Mouse (Mus musculus) adipocyte (in vitro differentiated cells): Measurements from ENCODE around the gene Tenm3.

Experiments used
- DNase-seq: peaks from one replicate; pipeline ENCODE4 v3.0.0-alpha.2; 2016; ENCODE audit warnings: low spot score

The Tenm3 gene

DNA sequence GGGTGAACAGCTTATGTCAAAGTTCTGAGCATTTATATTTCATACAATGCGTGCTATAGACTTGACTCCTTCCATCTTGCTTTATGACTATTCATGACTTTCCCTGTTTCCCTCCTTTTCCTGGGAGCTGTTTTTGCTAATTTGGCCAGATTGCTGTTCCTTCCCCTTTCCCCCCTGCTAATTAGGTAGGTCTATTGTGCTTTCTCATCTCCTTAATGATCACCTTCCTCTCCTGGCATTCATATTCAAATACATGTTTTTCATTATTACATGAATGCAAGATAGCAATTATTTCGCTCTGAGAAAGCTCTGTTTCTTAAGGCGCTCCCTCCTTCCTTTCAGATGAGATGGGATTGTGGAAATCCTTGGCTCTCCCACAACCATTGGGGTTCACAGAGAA, 178.6 kb downstream of the Tenm3 start:
- no peak for DNase-seq

DNA sequence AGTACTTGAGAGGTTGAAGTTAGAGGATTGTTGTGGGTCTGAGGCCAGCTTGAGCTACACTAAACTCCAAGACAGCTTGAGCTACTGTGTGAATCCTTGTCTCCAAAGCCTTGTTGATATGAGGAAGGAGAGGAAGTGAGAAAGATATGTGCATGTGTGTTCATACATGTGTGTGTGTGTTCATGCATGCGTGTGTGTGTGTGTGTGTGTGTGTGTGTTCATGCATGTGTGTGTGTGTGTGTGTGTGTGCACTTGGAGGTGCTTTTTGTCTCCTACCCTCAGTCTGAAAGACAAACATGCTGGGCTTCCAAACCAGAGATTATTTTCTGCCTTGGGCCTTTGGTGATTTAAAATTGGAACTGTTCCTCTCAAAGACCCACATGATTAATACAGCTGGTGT, 184.5 kb downstream of the Tenm3 start:
- DNase-seq: no peak

DNA sequence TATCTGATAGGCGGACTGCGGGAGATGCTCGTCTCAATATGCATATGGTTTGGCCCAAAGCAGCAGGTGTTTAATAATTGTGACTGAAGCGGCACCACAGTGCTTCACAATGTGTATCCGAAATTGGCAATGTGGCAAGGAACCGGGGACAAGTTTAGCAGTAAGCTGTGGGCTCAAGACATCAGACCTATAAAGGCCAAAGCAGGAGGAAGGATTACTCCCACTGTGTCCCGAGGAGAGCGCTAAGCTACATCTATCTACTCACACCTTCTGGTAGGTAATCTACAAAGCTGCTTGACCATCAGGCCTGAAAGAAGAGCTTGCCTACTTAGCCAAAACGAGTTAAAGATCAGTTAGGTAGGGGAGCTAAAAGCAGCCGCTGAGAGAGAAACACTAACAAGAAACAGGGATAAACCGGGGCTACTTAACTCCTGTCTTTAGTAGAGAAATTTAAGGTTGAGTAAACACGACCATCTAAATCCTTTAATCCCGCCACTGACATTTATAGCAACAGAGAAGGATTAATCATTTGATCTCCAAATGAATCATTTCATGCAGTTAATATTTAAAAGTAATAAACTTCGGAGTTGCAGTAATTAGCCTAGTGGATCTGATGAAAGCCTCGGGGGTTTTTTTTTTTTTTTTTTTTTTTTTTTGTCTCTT, 188.2 kb downstream of the Tenm3 start:
- DNase-seq: no peak

GRCm38 (mm10) chr8:48649845-48650244, 193.9 kb downstream of the Tenm3 start:
- no peak for DNase-seq

GRCm38 (mm10) chr8:48649415-48649814, 194.3 kb downstream of the Tenm3 start:
- no peak for DNase-seq

DNA sequence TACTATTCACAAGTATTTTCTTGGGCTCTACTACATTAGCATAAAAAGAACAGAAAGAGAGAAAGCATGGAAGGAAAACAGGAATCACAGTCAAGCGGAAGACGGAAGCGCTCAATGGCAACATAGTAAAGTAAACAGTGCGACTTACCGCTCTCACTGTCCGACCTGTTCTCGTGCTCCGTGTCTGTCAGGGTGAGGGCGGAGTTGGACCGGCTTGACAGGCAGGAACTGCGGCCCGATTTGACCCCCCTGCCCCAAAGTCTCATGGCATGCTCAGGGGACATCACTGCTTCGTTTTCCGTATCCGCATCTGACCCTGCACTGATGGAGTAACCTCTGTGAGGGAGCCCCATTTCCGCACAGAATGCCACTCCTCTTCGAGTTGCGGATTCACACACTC, 197.6 kb downstream of the Tenm3 start:
- no peak for DNase-seq

DNA sequence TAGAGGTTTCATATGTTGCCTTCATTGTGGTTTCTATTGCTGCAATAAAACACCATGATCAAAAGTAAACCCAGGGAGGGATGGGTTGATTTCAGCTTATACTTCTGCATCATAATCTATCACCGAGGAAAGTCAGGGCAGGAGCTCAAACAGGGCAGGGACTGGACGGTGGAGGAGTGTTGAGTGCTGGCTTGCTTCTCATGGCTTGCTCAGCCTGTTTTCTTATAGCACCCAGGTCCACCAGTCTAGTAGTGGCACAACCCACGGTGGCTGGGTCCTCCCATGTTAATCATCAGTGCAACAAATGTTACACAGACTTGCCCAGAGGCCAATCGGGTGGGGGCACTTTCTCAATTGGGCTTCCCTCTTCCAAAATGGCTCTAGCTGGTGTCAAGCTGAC, 205.6 kb downstream of the Tenm3 start:
- no peak for DNase-seq

GRCm38 (mm10) chr8:48636979-48637378, 206.8 kb downstream of the Tenm3 start:
- no peak for DNase-seq

- no peak for DNase-seq
Measured at GRCm38 (mm10) chr8:48635815-48636214, 207.9 kb downstream of the Tenm3 start.

DNA sequence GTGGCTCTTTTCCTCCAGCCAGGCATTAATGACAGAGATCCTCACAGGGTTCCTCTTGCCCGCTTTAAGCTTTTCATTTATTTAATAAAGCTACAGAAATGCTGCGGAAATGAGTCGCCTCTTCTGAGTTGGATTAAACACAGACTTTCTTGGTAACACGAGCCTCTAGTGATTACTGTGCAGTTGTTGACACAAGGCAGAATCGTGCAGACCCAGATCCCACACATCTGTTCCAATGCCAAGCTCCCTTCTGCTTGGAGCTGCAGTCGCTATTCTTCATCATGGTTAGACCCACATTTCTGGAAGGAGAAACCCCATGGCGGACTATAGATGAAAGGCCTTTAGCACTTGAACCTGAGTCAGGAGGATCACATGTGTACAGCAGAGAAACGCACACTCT, 210.3 kb downstream of the Tenm3 start:
- no peak for DNase-seq

GRCm38 (mm10) chr8:48622517-48623153, 221.1 kb downstream of the Tenm3 start:
- DNase-seq: no peak

- no peak for DNase-seq
Measured at GRCm38 (mm10) chr8:48615088-48615487, 228.7 kb downstream of the Tenm3 start.

GRCm38 (mm10) chr8:48611934-48612512, 231.7 kb downstream of the Tenm3 start:
- DNase-seq: no peak

- no peak for DNase-seq
Measured at GRCm38 (mm10) chr8:48611126-48611525, 232.6 kb downstream of the Tenm3 start.

GRCm38 (mm10) chr8:48610316-48610715, 233.4 kb downstream of the Tenm3 start:
- no peak for DNase-seq

DNA sequence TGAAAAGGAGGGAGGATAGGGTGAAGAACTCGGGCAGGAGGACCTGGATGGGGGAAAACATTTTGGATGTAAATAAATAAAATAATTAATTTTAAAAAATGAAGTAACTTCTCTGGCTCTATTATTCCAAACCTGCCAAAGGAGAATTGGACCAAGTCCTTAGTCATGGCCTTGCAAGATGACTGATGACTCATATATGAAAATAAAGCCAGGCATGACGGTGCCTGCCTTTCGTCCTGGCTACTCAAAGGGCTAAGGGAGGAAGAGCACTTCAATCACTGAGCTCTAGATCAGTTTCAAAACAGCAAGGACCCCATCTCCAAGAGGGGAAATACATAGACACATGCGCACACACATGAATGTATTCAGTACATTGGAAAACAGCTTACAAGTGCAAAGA, 234.1 kb downstream of the Tenm3 start:
- DNase-seq: no peak

DNA sequence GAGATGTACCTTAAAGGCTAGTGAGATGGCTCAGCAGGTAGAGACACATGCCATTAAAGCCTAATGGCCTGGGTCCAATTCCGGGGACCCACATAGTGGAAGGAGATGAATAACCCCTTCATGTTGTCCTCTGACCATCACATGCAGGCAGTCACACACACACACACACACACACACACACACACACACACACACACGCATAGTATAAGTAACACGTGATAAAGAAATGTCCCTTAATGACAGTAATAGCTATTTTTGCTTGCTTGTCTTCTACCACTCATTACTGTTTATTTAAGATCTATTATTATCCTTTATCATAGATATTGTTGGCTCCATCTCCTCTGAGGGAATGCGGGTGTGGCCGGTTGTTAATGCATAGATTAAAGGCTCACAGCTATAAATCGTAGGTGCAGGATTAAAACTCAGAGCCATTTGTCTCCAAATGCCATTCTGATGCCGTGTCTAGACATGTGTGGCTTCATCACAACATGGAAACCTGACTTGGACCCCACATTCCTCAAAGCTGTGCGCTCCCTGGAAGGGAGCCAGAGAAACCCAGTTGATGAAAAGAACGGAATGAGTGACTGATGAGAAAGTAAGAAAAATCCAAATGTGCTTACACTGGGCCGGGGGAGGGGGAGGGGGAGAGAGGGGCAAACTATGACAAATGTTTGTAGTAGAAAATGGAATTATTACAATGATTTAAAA, 239.4 kb downstream of the Tenm3 start:
- no peak for DNase-seq

DNA sequence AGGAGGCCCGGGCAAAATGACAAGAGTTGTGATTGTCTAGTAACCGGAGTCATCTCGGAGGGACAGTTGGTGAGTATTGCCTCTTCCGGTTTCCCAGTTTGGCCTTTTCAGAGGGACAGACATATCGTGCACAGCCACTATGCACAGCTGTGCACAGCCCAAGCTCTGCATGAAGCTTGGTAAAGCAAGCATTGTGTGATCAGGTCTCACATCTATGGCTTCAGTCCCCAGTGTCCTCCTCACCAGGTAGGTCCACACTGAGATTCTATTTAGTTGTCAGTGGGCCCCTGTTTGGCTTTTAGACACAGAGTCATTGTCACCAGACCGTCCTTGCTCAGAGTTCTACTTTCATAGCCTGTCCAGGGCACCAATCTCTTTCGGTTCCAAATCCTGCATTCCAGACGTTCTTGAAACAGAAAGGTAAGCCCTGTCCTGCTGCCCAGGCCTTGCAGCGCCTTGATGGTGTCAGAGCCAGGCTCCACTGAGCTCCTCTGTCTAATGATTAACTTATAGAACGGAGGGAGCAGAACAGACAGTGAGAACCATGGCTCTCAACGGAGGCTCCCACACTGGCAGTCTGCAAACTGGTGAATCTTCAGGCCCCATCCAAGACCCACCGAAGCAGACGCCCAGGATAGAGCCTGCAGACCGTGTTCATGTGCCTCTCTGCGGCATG, 240.4 kb downstream of the Tenm3 start:
- DNase-seq: no peak

- no peak for DNase-seq
Measured at GRCm38 (mm10) chr8:48601621-48602020, 242.1 kb downstream of the Tenm3 start.

DNA sequence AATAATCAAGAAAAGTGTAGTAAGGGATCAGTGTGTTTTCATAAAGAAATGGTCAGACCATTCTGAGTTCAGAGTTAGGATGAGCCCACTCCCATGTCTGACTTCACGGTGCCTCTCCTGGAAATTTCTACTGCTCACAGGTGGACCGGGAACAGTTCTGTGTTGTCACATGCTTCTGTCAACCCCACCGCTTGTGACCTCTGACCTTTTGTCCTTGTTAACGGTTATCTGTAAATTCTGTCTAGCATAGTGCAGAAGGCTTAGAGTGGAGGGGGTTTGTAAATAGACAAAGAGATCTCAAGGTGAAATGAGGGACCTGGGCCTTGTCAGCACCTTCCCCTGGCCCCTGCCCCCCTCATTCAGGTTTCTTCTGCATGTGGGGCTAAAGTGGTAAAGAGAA, 244.7 kb downstream of the Tenm3 start:
- no peak for DNase-seq

- DNase-seq: no peak
Measured at GRCm38 (mm10) chr8:48596332-48596731, 247.4 kb downstream of the Tenm3 start.

DNA sequence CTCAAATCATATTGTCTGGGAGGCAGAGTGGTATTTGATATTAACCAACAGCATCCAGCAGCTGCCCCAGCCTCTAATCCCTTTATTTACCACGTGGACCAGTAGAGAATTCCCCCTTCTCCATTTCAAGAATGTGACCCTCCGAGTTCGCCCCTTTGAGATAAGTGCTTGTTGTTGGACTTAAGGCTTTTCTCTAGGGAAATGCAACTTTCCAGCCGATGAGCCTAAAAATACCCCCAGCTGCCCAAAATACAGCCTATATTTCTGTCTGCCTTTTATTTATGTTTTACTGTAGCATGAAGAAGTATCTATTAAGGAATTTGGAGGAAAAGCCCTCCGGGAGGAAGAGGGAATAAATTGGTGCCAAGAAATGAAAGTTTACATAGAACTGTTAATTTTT, 251.9 kb downstream of the Tenm3 start:
- DNase-seq: no peak

DNA sequence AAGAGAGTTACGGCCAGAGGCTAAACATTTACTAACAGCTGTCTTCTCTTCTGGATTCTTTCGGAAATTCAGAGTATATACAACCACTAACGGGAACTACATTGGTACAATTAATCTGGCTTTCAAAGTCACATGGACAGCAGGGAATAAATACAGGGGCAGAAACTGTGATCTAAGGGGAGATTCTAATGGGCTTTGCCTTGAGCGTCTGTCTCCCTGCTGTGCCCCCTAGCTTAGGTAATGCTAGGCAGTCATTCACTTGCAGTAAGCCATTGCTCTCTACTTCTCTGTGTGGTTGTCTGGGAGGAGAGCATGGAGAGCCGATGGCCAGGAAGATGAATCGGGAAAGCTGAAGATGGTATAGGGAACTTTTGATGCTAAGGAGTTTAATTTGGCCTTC, 264.0 kb downstream of the Tenm3 start:
- no peak for DNase-seq
